Mouse (Mus musculus): ENCODE results near the gene Tbc1d8. TPM values are rescaled to one million over a fixed set of nuclear protein-coding genes. Genes with fewer than 3 reads are reported as not detected.

Gene Tbc1d8
- polyA plus RNA-seq, 1 experiment from 2014 or later = 6.4 TPM

GRCm38 (mm10) chr1:39512183-39512582 lies 33.6 kb upstream of the Tbc1d8 start:
- H3K4me3 ChIP-seq (ENCODE audit: low read depth, low read length) = no peak overlapping the region
- H3K27ac ChIP-seq (ENCODE audit: low read depth, low read length) = no peak overlapping the region
- DNase-seq (ENCODE audit: low spot score) (no peak), ATAC-seq (ENCODE audit: insufficient read depth, low FRiP score, low TSS enrichment) (no peak)
- H3K27me3 ChIP-seq (ENCODE audit: control insufficient read depth, insufficient read depth, low read length) = no peaks in the 10 kb centered on the region
- H3K36me3 ChIP-seq (ENCODE audit: control insufficient read depth, insufficient read depth, low read length) = no peaks in the 10 kb centered on the region
- no peaks in the 10 kb centered on the region for H3K4me1 ChIP-seq (ENCODE audit: control insufficient read depth, insufficient read depth, low read length)
- H3K9me3 ChIP-seq (ENCODE audit: control insufficient read depth, low read length) = no peaks in the 10 kb centered on the region
- no peak overlapping the region for H3K4me2 ChIP-seq (ENCODE audit: low read depth)
- 89% methylated on average over 1 of the region's 1 CpGs for WGBS
- H3K9ac ChIP-seq (ENCODE audit: low read length) = no peak overlapping the region

- Histone ChIP-seq H3K9me3 (ENCODE audit: control insufficient read depth, low read length) (no peaks in the 10 kb centered on the region), H3K36me3 (ENCODE audit: control insufficient read depth, insufficient read depth, low read length) (no peaks in the 10 kb centered on the region), H3K4me2 (ENCODE audit: low read depth) (no peak overlapping the region), H3K27me3 (ENCODE audit: control insufficient read depth, insufficient read depth, low read length) (no peaks in the 10 kb centered on the region), H3K9ac (ENCODE audit: low read length) (no peak overlapping the region), H3K27ac (ENCODE audit: low read depth, low read length) (no peak overlapping the region), H3K4me1 (ENCODE audit: control insufficient read depth, insufficient read depth, low read length) (no peaks in the 10 kb centered on the region), H3K4me3 (ENCODE audit: low read depth, low read length) (no peak overlapping the region)
- 72% methylated on average over 8 of the region's 8 CpGs for WGBS
- DNase-seq (ENCODE audit: low spot score) (no peak), ATAC-seq (ENCODE audit: insufficient read depth, low FRiP score, low TSS enrichment) (no peak)
Measured at GRCm38 (mm10) chr1:39511775-39512174, 33.2 kb upstream of the Tbc1d8 start.

GRCm38 (mm10) chr1:39505600-39505999 lies 27.0 kb upstream of the Tbc1d8 start:
- no peaks in the 10 kb centered on the region for H3K27me3 ChIP-seq (ENCODE audit: control insufficient read depth, insufficient read depth, low read length)
- DNase-seq (ENCODE audit: low spot score) (no peak), ATAC-seq (ENCODE audit: insufficient read depth, low FRiP score, low TSS enrichment) (no peak)
- no peak overlapping the region for H3K9ac ChIP-seq (ENCODE audit: low read length)
- no peaks in the 10 kb centered on the region for H3K9me3 ChIP-seq (ENCODE audit: control insufficient read depth, low read length)
- no peaks in the 10 kb centered on the region for H3K4me1 ChIP-seq (ENCODE audit: control insufficient read depth, insufficient read depth, low read length)
- H3K36me3 ChIP-seq (ENCODE audit: control insufficient read depth, insufficient read depth, low read length) = no peaks in the 10 kb centered on the region
- H3K27ac ChIP-seq (ENCODE audit: low read depth, low read length) = no peak overlapping the region
- H3K4me3 ChIP-seq (ENCODE audit: low read depth, low read length) = no peak overlapping the region
- H3K4me2 ChIP-seq (ENCODE audit: low read depth) = no peak overlapping the region
- WGBS = 80% methylated on average over 9 of the region's 9 CpGs

DNA sequence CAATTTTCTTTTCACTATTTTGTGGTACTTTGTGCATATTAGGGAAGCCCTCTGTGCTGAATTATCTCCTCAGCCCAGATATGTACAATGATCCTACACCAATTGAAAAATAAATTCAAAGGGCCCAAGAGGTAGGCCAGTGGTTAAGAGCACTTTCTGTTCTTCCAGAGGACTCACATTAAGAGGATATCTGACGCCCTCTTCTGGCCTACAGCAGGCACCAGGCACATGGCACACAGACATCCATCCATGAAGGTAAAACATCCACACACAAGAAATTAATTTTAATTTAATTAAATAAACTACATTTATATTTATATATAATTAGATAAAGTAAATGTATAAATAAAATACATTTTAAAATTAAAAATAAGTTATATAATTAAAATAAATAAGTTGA lies 25.7 kb upstream of the Tbc1d8 start:
- no peaks in the 10 kb centered on the region for H3K4me1 ChIP-seq (ENCODE audit: control insufficient read depth, insufficient read depth, low read length)
- H3K4me3 ChIP-seq (ENCODE audit: low read depth, low read length) = no peak overlapping the region
- H3K9ac ChIP-seq (ENCODE audit: low read length) = no peak overlapping the region
- H3K4me2 ChIP-seq (ENCODE audit: low read depth) = no peak overlapping the region
- H3K27ac ChIP-seq (ENCODE audit: low read depth, low read length) = no peak overlapping the region
- no peaks in the 10 kb centered on the region for H3K27me3 ChIP-seq (ENCODE audit: control insufficient read depth, insufficient read depth, low read length)
- no peaks in the 10 kb centered on the region for H3K36me3 ChIP-seq (ENCODE audit: control insufficient read depth, insufficient read depth, low read length)
- no peaks in the 10 kb centered on the region for H3K9me3 ChIP-seq (ENCODE audit: control insufficient read depth, low read length)
- WGBS = 16% methylated on average over 1 of the region's 1 CpGs
- DNase-seq (ENCODE audit: low spot score) (no peak), ATAC-seq (ENCODE audit: insufficient read depth, low FRiP score, low TSS enrichment) (no peak)

DNA sequence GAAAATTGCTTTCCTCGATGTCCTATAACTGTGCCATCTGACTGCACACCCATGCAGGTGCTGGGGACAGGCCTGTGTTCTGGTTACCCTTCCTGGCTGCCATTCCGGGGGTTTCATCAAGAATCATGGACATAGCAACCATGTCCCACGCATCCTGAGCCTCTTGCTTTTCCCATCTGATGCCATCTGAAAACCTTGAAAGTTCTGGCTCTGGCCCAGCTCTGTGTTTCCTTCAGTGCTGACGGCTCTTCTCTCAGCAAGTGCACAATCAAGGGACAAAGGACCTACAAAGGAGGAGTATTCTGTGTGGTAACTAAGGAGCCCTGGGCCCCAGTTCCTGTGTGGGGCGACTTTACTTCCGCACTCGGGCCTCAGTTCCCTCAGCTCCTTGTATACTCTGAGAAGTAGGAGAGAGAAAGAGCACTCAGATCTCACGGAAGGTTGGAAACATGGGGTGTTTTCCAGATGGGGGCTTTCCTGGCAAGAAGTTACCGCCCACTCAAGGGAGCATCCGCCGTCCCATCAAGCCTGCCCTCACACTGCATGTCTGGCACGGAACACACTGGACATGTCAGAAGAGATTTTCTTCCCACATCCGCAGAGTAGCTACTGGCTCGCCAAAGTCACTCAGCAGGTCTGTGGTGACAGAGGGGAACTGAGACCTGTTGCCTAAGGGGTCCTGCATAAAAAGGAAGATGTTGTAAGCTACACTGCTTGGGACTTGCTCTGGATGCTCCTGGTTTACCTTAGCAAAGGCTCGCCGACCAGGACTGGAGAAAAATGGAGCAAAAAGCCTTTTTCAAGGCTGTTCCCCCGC lies 24.5 kb upstream of the Tbc1d8 start:
- ATAC-seq (ENCODE audit: insufficient read depth, low FRiP score, low TSS enrichment) = no peak
- Histone ChIP-seq H3K27ac (ENCODE audit: low read depth, low read length) (no peak overlapping the region), H3K9ac (ENCODE audit: low read length) (no peak overlapping the region), H3K36me3 (ENCODE audit: control insufficient read depth, insufficient read depth, low read length) (no peaks in the 10 kb centered on the region), H3K4me2 (ENCODE audit: low read depth) (no peak overlapping the region), H3K9me3 (ENCODE audit: control insufficient read depth, low read length) (no peaks in the 10 kb centered on the region), H3K4me1 (ENCODE audit: control insufficient read depth, insufficient read depth, low read length) (no peaks in the 10 kb centered on the region), H3K27me3 (ENCODE audit: control insufficient read depth, insufficient read depth, low read length) (no peaks in the 10 kb centered on the region), H3K4me3 (ENCODE audit: low read depth, low read length) (no peak overlapping the region)
- DNase-seq (ENCODE audit: low spot score) = no peak
- WGBS = 88% methylated on average over 17 of the region's 17 CpGs

GRCm38 (mm10) chr1:39499485-39499941 lies 21.0 kb upstream of the Tbc1d8 start:
- WGBS = 93% methylated on average over 2 of the region's 2 CpGs
- H3K27ac ChIP-seq (ENCODE audit: low read depth, low read length) = no peak overlapping the region
- no peaks in the 10 kb centered on the region for H3K4me1 ChIP-seq (ENCODE audit: control insufficient read depth, insufficient read depth, low read length)
- H3K4me2 ChIP-seq (ENCODE audit: low read depth) = no peak overlapping the region
- no peak overlapping the region for H3K4me3 ChIP-seq (ENCODE audit: low read depth, low read length)
- H3K27me3 ChIP-seq (ENCODE audit: control insufficient read depth, insufficient read depth, low read length) = no peaks in the 10 kb centered on the region
- H3K9ac ChIP-seq (ENCODE audit: low read length) = no peak overlapping the region
- DNase-seq (ENCODE audit: low spot score) (no peak), ATAC-seq (ENCODE audit: insufficient read depth, low FRiP score, low TSS enrichment) (no peak)
- H3K36me3 ChIP-seq (ENCODE audit: control insufficient read depth, insufficient read depth, low read length) = no peaks in the 10 kb centered on the region
- H3K9me3 ChIP-seq (ENCODE audit: control insufficient read depth, low read length) = no peaks in the 10 kb centered on the region

- ATAC-seq (ENCODE audit: insufficient read depth, low FRiP score, low TSS enrichment) (no peak), DNase-seq (ENCODE audit: low spot score) (no peak)
- Histone ChIP-seq H3K27me3 (ENCODE audit: control insufficient read depth, insufficient read depth, low read length) (no peaks in the 10 kb centered on the region), H3K4me2 (ENCODE audit: low read depth) (no peak overlapping the region), H3K4me1 (ENCODE audit: control insufficient read depth, insufficient read depth, low read length) (no peaks in the 10 kb centered on the region), H3K4me3 (ENCODE audit: low read depth, low read length) (no peak overlapping the region), H3K36me3 (ENCODE audit: control insufficient read depth, insufficient read depth, low read length) (no peaks in the 10 kb centered on the region), H3K9ac (ENCODE audit: low read length) (no peak overlapping the region), H3K27ac (ENCODE audit: low read depth, low read length) (no peak overlapping the region), H3K9me3 (ENCODE audit: control insufficient read depth, low read length) (no peaks in the 10 kb centered on the region)
- 89% methylated on average over 11 of the region's 11 CpGs for WGBS
Measured at GRCm38 (mm10) chr1:39497748-39498147, 19.2 kb upstream of the Tbc1d8 start.

GRCm38 (mm10) chr1:39496995-39497394 lies 18.4 kb upstream of the Tbc1d8 start:
- Histone ChIP-seq H3K4me3 (ENCODE audit: low read depth, low read length) (no peak overlapping the region), H3K36me3 (ENCODE audit: control insufficient read depth, insufficient read depth, low read length) (no peaks in the 10 kb centered on the region), H3K4me1 (ENCODE audit: control insufficient read depth, insufficient read depth, low read length) (no peaks in the 10 kb centered on the region), H3K27me3 (ENCODE audit: control insufficient read depth, insufficient read depth, low read length) (no peaks in the 10 kb centered on the region), H3K4me2 (ENCODE audit: low read depth) (no peak overlapping the region), H3K9ac (ENCODE audit: low read length) (no peak overlapping the region), H3K9me3 (ENCODE audit: control insufficient read depth, low read length) (no peaks in the 10 kb centered on the region), H3K27ac (ENCODE audit: low read depth, low read length) (no peak overlapping the region)
- ATAC-seq (ENCODE audit: insufficient read depth, low FRiP score, low TSS enrichment) (no peak), DNase-seq (ENCODE audit: low spot score) (no peak)
- 95% methylated on average over 4 of the region's 4 CpGs for WGBS

DNA sequence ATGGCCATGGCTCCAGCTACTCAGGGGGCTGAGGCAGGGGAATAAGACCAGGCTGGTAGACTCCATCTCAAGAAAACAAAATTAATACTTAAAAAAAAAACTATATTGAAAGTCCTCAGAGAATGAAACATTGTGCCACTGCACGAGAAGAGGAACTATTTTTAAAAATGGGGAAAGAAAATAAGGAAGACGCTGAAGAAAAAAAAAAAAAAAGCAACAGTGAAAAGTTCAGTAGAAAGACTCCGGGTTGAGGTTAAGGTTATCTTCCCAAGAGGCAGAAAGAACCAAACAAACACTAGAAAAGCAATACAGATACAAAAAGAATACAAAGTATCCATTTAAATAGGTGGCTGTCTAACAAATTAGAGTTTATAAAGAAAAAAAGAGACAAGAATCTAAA lies 15.1 kb upstream of the Tbc1d8 start:
- ATAC-seq (ENCODE audit: insufficient read depth, low FRiP score, low TSS enrichment) (no peak), DNase-seq (ENCODE audit: low spot score) (no peak)
- Histone ChIP-seq H3K9me3 (ENCODE audit: control insufficient read depth, low read length) (no peaks in the 10 kb centered on the region), H3K4me3 (ENCODE audit: low read depth, low read length) (no peak overlapping the region), H3K4me2 (ENCODE audit: low read depth) (no peak overlapping the region), H3K27ac (ENCODE audit: low read depth, low read length) (no peak overlapping the region), H3K27me3 (ENCODE audit: control insufficient read depth, insufficient read depth, low read length) (no peaks in the 10 kb centered on the region), H3K4me1 (ENCODE audit: control insufficient read depth, insufficient read depth, low read length) (no peaks in the 10 kb centered on the region), H3K36me3 (ENCODE audit: control insufficient read depth, insufficient read depth, low read length) (no peaks in the 10 kb centered on the region), H3K9ac (ENCODE audit: low read length) (no peak overlapping the region)
- 87% methylated on average over 3 of the region's 3 CpGs for WGBS

Data from neural tube, embryonic 11.5 days (tissue).